Mouse (Mus musculus) limb, embryonic 14.5 days (tissue): ENCODE measurements at regions not wholly inside any gene's neighbourhood (a gene's known extent, or its start where the extent isn't known, plus 50 kb on each side); places are given as distances from the start of the nearest gene placed in this dataset.

Experiments used
- ATAC-seq: fragments of 200-750 bp; cut with Nextera tagmentation; 2 replicates; pipeline ENCODE4 v1.8.0; 2017; ENCODE audit warnings: low read depth, moderate number of reproducible peaks, moderate TSS enrichment; ENCODE audit not compliant: low FRiP score
- DNase-seq: peaks from one replicate; pipeline ENCODE4 v3.0.0-alpha.2; 2015; ENCODE audit warnings: low spot score
- H3K27ac ChIP-seq: fragments of 300-500 bp; sonication (generic); replicated peaks from 2 replicates; pipeline ENCODE4 v1.5.1; 2014; ENCODE audit warnings: low read depth, mild to moderate bottlenecking, low read length, moderate library complexity, mixed read lengths
- H3K27me3 ChIP-seq: fragments of 300-500 bp; sonication (generic); 2 replicates; pipeline ENCODE4 v1.6.1; 2014; ENCODE audit warnings: low read length, mixed read lengths; ENCODE audit not compliant: control insufficient read depth, insufficient read depth
- H3K36me3 ChIP-seq: fragments of 300-500 bp; sonication (generic); 2 replicates; pipeline ENCODE4 v1.6.1; 2014; ENCODE audit warnings: mild to moderate bottlenecking, low read length, moderate library complexity, mixed read lengths; ENCODE audit not compliant: control insufficient read depth, insufficient read depth
- H3K4me1 ChIP-seq: fragments of 300-500 bp; sonication (generic); 2 replicates; pipeline ENCODE4 v1.6.1; 2014; ENCODE audit warnings: antibody characterized with exemption, low read length, mixed read lengths; ENCODE audit not compliant: control insufficient read depth, insufficient read depth
- H3K4me2 ChIP-seq: fragments of 300-500 bp; sonication (generic); replicated peaks from 2 replicates; pipeline ENCODE4 v1.6.1; 2014; ENCODE audit warnings: low read depth, mild to moderate bottlenecking, low read length, moderate library complexity; ENCODE audit not compliant: severe bottlenecking
- H3K4me3 ChIP-seq: fragments of 300-500 bp; sonication (generic); replicated peaks from 2 replicates; pipeline ENCODE4 v1.5.1; 2014; ENCODE audit warnings: low read length
- H3K9ac ChIP-seq: fragments of 300-500 bp; sonication (generic); 2 replicates; pipeline ENCODE4 v1.6.1; 2014; ENCODE audit warnings: mild to moderate bottlenecking, low read depth, low read length, moderate library complexity; ENCODE audit not compliant: severe bottlenecking
- H3K9me3 ChIP-seq: fragments of 300-500 bp; sonication (generic); 2 replicates; pipeline ENCODE4 v1.6.1; 2016; ENCODE audit warnings: low read length; ENCODE audit not compliant: control insufficient read depth
- POLR2A ChIP-seq: fragments of 200-500 bp; IDR thresholded peaks from 2 replicates; pipeline ENCODE4 v1.8.0; 2012; ENCODE audit warnings: inconsistent platforms, mild to moderate bottlenecking, moderate library complexity, borderline replicate concordance; ENCODE audit not compliant: insufficient read depth, insufficient read length; ENCODE audit errors: extremely low read depth
- WGBS: fragments of 180-500 bp; shearing (Covaris S2); extraction: QIAGEN DNeasy Blood & Tissue Kit; methylation state at CpG from one replicate; pipeline ENCODE4 v1.1.7; 2014; 5-methylcytosine and 5-hydroxymethylcytosine counted together

DNA sequence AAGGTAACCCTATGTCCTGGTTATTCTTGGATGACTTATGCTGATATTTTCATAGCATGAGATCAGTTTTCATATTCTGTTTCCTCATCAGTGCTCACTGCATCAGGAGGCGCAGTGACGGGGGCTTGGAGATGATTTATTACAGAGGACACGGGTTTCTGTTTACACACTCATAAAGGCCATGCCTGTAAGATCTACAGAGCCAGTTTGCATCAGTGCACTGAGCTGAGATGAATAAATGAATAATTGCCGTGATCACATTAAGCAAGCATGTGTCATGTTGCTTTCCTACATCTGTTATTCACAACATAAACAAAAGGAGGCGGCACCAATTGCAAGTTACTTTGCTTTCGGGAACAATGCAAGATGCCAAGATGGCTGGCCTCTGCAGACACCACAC is 271.6 kb downstream of the Rnf144a start:
- Histone ChIP-seq H3K9me3 (no peaks in the 10 kb centered on the region), H3K27me3 (no peaks in the 10 kb centered on the region), H3K4me2 (no peak overlapping the region), H3K4me3 (no peak overlapping the region), H3K4me1 (no peaks in the 10 kb centered on the region), H3K9ac (no peak overlapping the region), H3K27ac (no peak overlapping the region), H3K36me3 (no peaks in the 10 kb centered on the region)
- ATAC-seq (no peak), DNase-seq (no peak)
- 68% methylated on average over 6 of the region's 6 CpGs for WGBS
- no peak for TF ChIP-seq POLR2A

- no peak for TF ChIP-seq POLR2A
- DNase-seq (no peak), ATAC-seq (no peak)
- Histone ChIP-seq H3K4me1 (no peaks in the 10 kb centered on the region), H3K9me3 (no peaks in the 10 kb centered on the region), H3K4me2 (no peak overlapping the region), H3K36me3 (no peaks in the 10 kb centered on the region), H3K27me3 (no peaks in the 10 kb centered on the region), H3K27ac (no peak overlapping the region), H3K4me3 (no peak overlapping the region), H3K9ac (no peak overlapping the region)
- WGBS = 79% methylated on average over 8 of the region's 8 CpGs
These were observed 284.2 kb downstream of the Rnf144a start for GRCm38 (mm10) chr12:26130811-26131210.

DNA sequence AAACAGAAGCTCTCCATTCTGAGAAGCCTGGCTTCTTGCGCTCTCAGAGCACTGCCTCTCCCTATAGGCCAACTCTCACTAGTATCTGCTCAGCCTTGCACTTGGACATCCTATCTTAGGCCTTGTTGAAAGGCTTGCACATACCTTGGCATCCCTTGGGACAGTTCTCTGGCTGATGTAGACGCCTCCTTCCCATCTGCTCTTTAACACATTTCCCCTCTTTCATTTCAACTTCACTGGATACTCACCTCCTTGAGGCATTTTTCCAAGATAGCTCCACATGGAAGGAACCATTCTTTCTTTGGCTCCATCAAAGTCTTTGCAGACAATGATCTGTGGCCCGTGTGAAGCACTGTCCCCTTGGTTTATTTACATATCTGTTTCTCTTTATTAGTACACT is 285.0 kb downstream of the Rnf144a start:
- Histone ChIP-seq H3K9me3 (no peaks in the 10 kb centered on the region), H3K36me3 (no peaks in the 10 kb centered on the region), H3K9ac (no peak overlapping the region), H3K27me3 (no peaks in the 10 kb centered on the region), H3K4me2 (no peak overlapping the region), H3K4me3 (no peak overlapping the region), H3K27ac (no peak overlapping the region), H3K4me1 (no peaks in the 10 kb centered on the region)
- no peak for ATAC-seq
- DNase-seq = no peak
- TF ChIP-seq POLR2A = no peak
- WGBS = 83% methylated on average over 3 of the region's 3 CpGs

DNA sequence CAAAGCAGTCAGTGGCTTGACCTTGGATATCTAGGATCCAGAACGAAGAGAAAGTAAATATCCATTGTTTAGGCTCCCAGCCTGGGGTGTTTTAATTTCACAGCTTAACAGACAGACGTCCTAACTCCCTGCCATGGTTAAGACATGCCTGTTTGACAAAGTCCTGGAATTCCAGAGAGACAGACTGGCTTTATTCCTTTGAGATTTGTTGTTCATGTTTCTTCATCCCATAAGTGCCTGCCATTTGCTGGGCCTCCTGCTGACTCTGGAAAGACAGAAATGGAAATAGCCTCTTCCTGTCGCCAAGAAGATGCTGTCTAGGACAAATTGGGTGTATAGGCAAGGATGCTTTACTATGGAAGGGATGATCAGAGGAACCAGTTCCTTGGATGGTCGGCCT is 285.5 kb downstream of the Rnf144a start:
- DNase-seq (no peak), ATAC-seq (no peak)
- Histone ChIP-seq H3K27me3 (no peaks in the 10 kb centered on the region), H3K4me1 (no peaks in the 10 kb centered on the region), H3K9me3 (no peaks in the 10 kb centered on the region), H3K4me3 (no peak overlapping the region), H3K27ac (no peak overlapping the region), H3K4me2 (no peak overlapping the region), H3K36me3 (no peaks in the 10 kb centered on the region), H3K9ac (no peak overlapping the region)
- no peak for TF ChIP-seq POLR2A
- WGBS = 78% methylated on average over 4 of the region's 4 CpGs

DNA sequence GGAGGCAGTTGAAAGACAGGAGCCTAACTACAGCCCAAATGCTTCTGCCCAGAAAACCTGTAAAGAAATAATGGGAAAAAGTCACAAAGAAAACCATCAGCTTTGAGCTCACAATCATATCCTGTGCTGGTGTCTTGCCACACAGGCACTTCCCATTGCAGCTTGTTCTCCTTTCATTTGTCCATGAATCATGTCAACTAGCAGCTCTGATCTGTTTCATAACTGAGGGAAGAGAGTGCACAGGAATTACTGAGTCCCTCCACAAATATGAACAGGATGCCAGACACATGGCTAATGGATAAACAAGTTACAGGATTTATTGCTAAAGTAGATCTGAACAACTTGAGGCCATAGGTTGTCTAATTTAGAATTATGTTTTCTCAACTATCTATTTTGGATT is 286.2 kb downstream of the Rnf144a start:
- Histone ChIP-seq H3K27me3 (no peaks in the 10 kb centered on the region), H3K9ac (no peak overlapping the region), H3K4me1 (no peaks in the 10 kb centered on the region), H3K4me3 (no peak overlapping the region), H3K27ac (no peak overlapping the region), H3K36me3 (no peaks in the 10 kb centered on the region), H3K4me2 (no peak overlapping the region), H3K9me3 (no peaks in the 10 kb centered on the region)
- TF ChIP-seq POLR2A = no peak
- ATAC-seq (no peak), DNase-seq (no peak)

DNA sequence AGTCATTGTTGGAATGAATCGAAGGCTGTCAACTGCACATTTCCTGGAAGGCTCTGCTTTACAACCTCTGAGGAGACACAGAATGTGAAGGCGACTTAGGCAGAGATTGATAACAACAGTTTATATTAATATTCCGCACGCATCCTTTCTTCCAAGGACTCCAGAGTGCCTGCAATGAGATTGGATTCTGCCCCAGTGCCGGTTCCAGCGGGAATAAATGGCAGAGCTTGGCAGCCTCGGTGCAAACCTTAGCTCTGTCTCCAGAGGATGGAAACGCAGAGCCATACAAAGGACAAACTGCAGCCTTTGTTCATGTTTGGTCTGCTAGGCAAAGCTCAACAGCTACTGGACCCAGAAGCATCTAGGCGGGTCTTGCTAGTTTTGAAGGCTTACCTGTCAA is 288.8 kb downstream of the Rnf144a start:
- Histone ChIP-seq H3K27me3 (no peaks in the 10 kb centered on the region), H3K27ac (no peak overlapping the region), H3K9me3 (no peaks in the 10 kb centered on the region), H3K4me3 (no peak overlapping the region), H3K4me1 (no peaks in the 10 kb centered on the region), H3K4me2 (no peak overlapping the region), H3K9ac (no peak overlapping the region), H3K36me3 (no peaks in the 10 kb centered on the region)
- 88% methylated on average over 9 of the region's 9 CpGs for WGBS
- ATAC-seq = no peak
- no peak for DNase-seq
- TF ChIP-seq POLR2A = no peak
